Mouse (Mus musculus) hindbrain, embryonic 12.5 days (tissue): Measurements from ENCODE around the gene Dab1. TPM values are rescaled to one million over a fixed set of nuclear protein-coding genes. Genes with fewer than 3 reads are reported as not detected.

Source experiments
- ATAC-seq: fragments of 200-750 bp; cut with Nextera tagmentation; 2 replicates; pipeline ENCODE4 v1.8.0; 2017; ENCODE audit warnings: moderate TSS enrichment; ENCODE audit not compliant: low FRiP score
- H3K27ac ChIP-seq: fragments of 300-500 bp; sonication (generic); 2 replicates; pipeline ENCODE4 v1.5.1; 2016; ENCODE audit warnings: mild to moderate bottlenecking
- H3K27me3 ChIP-seq: fragments of 300-500 bp; sonication (generic); 2 replicates; pipeline ENCODE4 v1.6.1; 2016; ENCODE audit warnings: mild to moderate bottlenecking
- H3K36me3 ChIP-seq: fragments of 300-500 bp; sonication (generic); 2 replicates; pipeline ENCODE4 v1.6.1; 2016; ENCODE audit warnings: mild to moderate bottlenecking
- H3K4me1 ChIP-seq: fragments of 300-500 bp; sonication (generic); 2 replicates; pipeline ENCODE4 v1.6.1; 2016
- H3K4me2 ChIP-seq: fragments of 300-500 bp; sonication (generic); replicated peaks from 2 replicates; pipeline ENCODE4 v1.6.1; 2016; ENCODE audit warnings: mild to moderate bottlenecking
- H3K4me3 ChIP-seq: fragments of 300-500 bp; sonication (generic); 2 replicates; pipeline ENCODE4 v1.5.1; 2016; ENCODE audit warnings: mild to moderate bottlenecking
- H3K9ac ChIP-seq: fragments of 300-500 bp; sonication (generic); 2 replicates; pipeline ENCODE4 v1.6.1; 2016; ENCODE audit warnings: mild to moderate bottlenecking, moderate library complexity
- H3K9me3 ChIP-seq: fragments of 300-500 bp; sonication (generic); replicated peaks from 2 replicates; pipeline ENCODE4 v1.6.1; 2016; ENCODE audit warnings: mild to moderate bottlenecking
- WGBS: fragments of 180-500 bp; shearing (Covaris S2); methylation state at CpG from one replicate; pipeline ENCODE4 v1.1.7; 2016; 5-methylcytosine and 5-hydroxymethylcytosine counted together
- polyA plus RNA-seq: library from polyadenylated mRNA; unstranded; fragments of >200 nt; fragmentation: Nextera tagmentation; extraction: Ambion mirVana; gene quantifications from 2 replicates; pipeline ENCODE4 v1.2.1, GENCODE M21; 2016

Dab1 gene
- polyA plus RNA-seq, 1 experiment from 2014 or later = 77.0 TPM

DNA sequence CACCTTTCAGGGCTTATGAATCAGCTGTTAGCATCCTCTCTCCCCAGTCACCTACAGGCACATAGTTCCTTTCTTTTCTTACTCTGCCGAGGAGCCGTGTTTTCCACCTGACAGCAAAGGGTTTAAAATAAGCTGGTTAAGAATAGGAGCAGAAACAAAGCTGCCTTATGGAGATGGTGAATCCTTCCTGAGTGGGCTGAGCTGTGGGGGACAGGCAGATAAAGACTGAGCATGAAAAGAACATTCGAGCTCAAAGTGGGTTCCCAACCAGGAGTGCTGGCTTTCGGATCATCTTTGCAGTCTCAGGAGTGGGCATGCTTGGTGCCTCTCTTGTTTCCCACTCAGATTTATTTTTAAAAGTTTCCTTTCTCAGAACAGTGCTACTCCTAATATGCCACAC is 913.7 kb downstream of the Dab1 start:
- Histone ChIP-seq H3K4me1 (no peaks in the 10 kb centered on the region), H3K9me3 (no peaks in the 10 kb centered on the region), H3K4me3 (no peak overlapping the region), H3K27ac (no peak overlapping the region), H3K27me3 (no peaks in the 10 kb centered on the region), H3K36me3 (no peaks in the 10 kb centered on the region), H3K4me2 (no peak overlapping the region), H3K9ac (no peak overlapping the region)
- ATAC-seq = no peak
- WGBS = 95% methylated on average over 4 of the region's 4 CpGs

DNA sequence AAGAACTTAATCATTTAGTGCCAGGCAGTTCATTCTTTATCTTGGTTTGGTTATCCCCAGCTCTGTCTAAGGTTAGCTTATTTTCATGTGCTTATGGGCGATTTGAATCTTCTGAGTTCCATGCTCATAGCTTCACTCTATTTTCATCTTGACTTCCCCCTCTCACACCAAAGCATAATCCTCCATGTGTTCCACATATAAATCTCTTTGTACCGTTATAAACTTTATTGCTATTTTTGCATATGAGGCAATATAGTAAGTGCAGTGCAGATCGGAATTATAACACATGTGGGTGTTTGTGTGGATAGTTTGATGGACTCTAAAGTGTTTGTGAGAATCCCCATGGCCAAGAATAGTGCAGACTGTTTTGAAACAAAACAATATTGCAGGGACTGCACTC is 919.3 kb downstream of the Dab1 start:
- H3K36me3 ChIP-seq = no peaks in the 10 kb centered on the region
- 85% methylated on average over 3 of the region's 3 CpGs for WGBS

DNA sequence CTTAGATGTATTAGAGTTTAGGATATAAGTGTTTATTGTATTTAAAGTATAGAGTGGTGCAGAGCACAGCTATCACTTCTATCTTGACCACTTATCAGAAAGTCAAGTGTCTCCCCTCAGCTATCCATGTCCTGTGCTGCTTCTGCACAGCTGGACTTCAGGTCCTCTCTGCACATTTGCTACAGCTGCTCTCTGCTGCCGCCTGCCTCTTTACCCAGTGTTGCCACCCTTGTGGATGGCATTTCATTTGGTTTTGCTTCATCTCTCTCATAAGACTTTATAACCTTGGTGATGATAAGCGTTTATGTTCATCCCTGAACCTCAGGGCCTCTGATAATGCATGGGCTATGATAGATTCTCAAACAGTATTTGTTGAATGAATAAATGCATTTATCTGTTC is 919.9 kb downstream of the Dab1 start:
- H3K4me2 ChIP-seq = no peak overlapping the region
- no peak overlapping the region for H3K9ac ChIP-seq
- H3K9me3 ChIP-seq = no peaks in the 10 kb centered on the region
- H3K27me3 ChIP-seq = no peaks in the 10 kb centered on the region
- H3K27ac ChIP-seq = no peak overlapping the region
- no peak overlapping the region for H3K4me3 ChIP-seq
- no peaks in the 10 kb centered on the region for H3K4me1 ChIP-seq
- no peak for ATAC-seq
- WGBS = 77% methylated on average over 2 of the region's 2 CpGs
- H3K36me3 ChIP-seq = no peaks in the 10 kb centered on the region

More for the DNA sequence above, 919.3 kb downstream of the Dab1 start:
- Histone ChIP-seq H3K9me3 (no peaks in the 10 kb centered on the region), H3K4me1 (no peaks in the 10 kb centered on the region), H3K4me3 (no peak overlapping the region), H3K27me3 (no peaks in the 10 kb centered on the region), H3K9ac (no peak overlapping the region), H3K27ac (no peak overlapping the region), H3K4me2 (no peak overlapping the region)
- no peak for ATAC-seq

DNA sequence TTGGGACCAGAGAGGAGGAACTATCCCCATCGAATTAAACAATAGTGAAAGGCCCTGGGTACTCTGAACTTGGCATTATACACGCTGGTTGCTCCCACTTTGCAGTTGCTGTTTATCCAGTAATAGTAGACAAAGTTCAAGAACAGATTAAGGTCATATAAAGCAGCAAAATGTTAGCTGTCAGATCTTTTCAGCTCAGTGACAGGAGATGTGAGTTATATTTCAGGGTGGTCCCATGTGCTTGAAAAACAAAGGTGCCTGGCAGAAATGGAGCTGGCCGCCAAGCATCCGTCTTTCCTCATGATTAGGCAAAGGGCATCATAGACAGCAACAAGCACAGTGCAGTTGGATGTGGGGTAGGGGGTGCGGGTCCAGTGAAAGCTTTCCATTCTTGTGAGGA is 927.9 kb downstream of the Dab1 start:
- H3K27me3 ChIP-seq = no peaks in the 10 kb centered on the region
- H3K4me3 ChIP-seq = no peak overlapping the region
- no peak for ATAC-seq
- H3K9ac ChIP-seq = no peak overlapping the region
- no peaks in the 10 kb centered on the region for H3K4me1 ChIP-seq
- no peaks in the 10 kb centered on the region for H3K9me3 ChIP-seq
- WGBS = 67% methylated on average over 5 of the region's 5 CpGs
- no peak overlapping the region for H3K4me2 ChIP-seq
- no peak overlapping the region for H3K27ac ChIP-seq
- no peaks in the 10 kb centered on the region for H3K36me3 ChIP-seq

DNA sequence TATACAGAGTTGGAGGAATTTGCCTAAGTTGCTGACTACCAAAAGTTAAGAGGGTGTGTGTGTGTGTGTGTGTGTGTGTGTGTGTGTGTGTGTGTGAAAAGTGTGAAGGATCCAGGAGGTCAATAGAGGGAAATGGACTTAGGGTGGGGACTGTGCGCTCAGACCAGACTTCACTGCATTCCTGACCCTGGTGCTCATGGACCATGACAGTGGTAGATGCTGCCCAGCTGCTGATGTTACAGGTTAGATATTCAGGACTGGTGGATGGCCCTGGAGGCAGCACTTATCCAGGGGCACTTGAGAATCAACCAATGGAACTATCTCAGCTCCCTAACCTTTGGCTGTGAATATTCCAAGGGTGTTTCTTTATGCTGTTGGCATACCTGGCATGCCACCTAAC is 929.1 kb downstream of the Dab1 start:
- no peaks in the 10 kb centered on the region for H3K27me3 ChIP-seq
- H3K9ac ChIP-seq = no peak overlapping the region
- ATAC-seq = no peak
- H3K9me3 ChIP-seq = no peaks in the 10 kb centered on the region
- no peaks in the 10 kb centered on the region for H3K36me3 ChIP-seq
- no peak overlapping the region for H3K27ac ChIP-seq
- WGBS = 100% methylated on average over 1 of the region's 1 CpGs
- H3K4me3 ChIP-seq = no peak overlapping the region
- no peak overlapping the region for H3K4me2 ChIP-seq
- H3K4me1 ChIP-seq = no peaks in the 10 kb centered on the region

DNA sequence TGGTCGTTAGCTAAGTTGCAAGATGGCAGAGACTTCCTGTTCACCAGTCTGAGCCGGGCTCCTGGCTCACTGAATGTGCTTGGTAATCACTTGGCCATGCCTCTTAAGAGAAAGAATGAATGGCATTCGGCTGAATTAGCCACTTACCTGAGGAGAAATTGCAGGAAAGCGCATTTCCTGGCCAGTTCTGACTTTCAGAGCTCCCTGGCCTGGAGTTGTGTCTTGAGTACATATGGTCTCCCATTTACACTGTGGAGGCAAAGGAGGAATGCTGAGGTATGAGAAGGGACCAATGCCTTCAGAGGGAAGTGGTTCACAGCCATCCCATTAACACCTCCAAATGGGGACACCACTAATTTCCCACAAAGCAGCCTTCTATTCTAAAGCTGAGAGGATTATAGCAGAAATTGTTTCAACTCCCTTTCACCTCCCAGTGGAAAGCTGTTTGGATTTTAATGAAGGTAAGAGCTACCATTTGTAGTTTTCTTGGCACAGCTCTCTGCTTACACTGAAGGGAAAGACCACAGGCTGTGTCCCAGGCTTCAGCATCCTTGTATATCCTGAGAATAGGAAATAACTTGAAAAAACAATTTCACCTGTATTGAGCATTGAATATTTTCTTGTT is 931.5 kb downstream of the Dab1 start:
- Histone ChIP-seq H3K4me1 (peaks cover 7% of the 10 kb centered on the region), H3K9me3 (no peaks in the 10 kb centered on the region), H3K4me2 (no peak overlapping the region), H3K4me3 (no peak overlapping the region), H3K27me3 (no peaks in the 10 kb centered on the region), H3K36me3 (no peaks in the 10 kb centered on the region), H3K27ac (no peak overlapping the region), H3K9ac (no peak overlapping the region)
- WGBS = 81% methylated on average over 4 of the region's 4 CpGs
- no peak for ATAC-seq

DNA sequence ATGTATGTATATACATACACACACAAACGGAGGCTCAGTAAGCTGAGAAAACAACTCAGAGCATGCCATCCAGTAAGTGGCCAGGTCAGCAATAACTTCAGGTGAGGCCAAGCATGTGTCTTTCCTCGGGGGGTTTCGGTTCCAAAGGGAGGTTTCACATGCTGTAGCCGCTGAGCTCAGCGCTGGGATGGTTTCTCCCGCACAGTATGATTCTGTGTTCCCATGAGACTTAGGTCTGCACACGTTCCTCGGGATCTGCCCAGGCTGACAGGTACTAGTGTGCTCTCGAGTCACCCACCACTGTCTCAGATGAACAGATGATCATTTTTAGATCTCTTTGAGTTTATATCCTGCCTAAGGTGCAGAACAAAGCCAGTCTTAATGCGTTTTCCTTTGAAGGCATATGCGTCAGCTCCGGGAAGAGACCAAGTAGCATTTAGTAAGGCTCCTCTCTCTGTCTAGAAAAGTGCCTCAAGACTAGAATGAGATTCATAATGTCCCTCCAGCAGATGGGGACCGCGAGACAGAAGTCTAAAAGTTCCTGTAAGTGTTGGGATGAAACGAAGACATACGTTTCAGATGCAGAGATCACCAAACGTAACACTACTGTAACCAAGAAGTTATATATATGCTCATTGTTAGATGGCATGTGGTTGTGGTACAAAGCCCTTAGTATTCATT is 932.4 kb downstream of the Dab1 start:
- ATAC-seq = no peak
- Histone ChIP-seq H3K27ac (no peak overlapping the region), H3K27me3 (no peaks in the 10 kb centered on the region), H3K4me2 (no peak overlapping the region), H3K4me1 (peaks cover 12% of the 10 kb centered on the region), H3K9me3 (no peaks in the 10 kb centered on the region), H3K36me3 (no peaks in the 10 kb centered on the region), H3K4me3 (no peak overlapping the region), H3K9ac (no peak overlapping the region)
- WGBS = 91% methylated on average over 17 of the region's 17 CpGs

DNA sequence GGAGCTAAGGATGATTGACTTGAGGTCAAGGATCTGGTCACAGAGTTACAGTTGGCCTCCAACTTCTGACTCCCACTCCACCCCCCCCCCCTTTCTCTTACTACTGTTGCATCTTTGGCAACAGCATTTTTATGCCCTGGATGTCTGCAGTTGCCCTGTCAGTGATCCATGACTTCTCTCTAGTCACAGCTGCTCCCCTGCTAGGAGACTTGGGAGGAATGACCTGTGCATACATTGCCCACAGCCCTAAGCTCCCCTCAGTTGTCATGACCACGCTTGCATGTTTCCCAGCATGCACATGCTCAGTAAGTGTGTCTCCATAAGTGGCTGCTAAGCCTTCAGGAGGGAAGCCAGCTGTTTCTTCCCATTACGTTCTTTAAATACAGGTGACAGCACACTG is 936.2 kb downstream of the Dab1 start:
- ATAC-seq = no peak
- WGBS = 36% methylated on average over 2 of the region's 2 CpGs
- Histone ChIP-seq H3K9ac (no peak overlapping the region), H3K27me3 (no peaks in the 10 kb centered on the region), H3K4me3 (no peak overlapping the region), H3K36me3 (no peaks in the 10 kb centered on the region), H3K27ac (no peak overlapping the region), H3K4me2 (no peak overlapping the region), H3K4me1 (peaks cover 13% of the 10 kb centered on the region), H3K9me3 (no peaks in the 10 kb centered on the region)

DNA sequence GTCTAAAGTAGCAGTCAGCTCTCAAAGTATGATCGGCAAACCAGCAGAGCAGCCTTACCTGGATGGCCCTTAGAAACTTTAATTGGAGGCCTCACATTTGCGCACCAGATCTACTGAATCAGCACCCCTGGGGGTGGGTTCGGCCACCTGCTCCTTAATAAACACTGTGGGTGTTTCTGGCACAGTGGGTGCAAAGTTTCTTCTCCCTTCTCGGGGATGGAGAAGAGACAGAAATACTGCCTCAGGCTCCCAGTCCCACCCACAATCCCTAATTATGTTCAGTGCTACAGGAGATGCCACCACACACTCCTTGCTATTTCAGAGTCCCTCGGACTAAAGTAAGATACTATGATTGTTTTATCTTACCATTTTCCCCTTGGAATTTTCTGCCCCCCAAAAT is 944.4 kb downstream of the Dab1 start:
- H3K27ac ChIP-seq = no peak overlapping the region
- H3K27me3 ChIP-seq = no peaks in the 10 kb centered on the region
- H3K4me2 ChIP-seq = no peak overlapping the region
- 71% methylated on average over 5 of the region's 5 CpGs for WGBS
- H3K4me1 ChIP-seq = 0 out of 2 replicates have a peak, but pooled peaks cover 5% of the 10 kb centered on the region
- no peaks in the 10 kb centered on the region for H3K36me3 ChIP-seq
- no peak for ATAC-seq
- no peak overlapping the region for H3K9ac ChIP-seq
- no peak overlapping the region for H3K4me3 ChIP-seq
- no peaks in the 10 kb centered on the region for H3K9me3 ChIP-seq

DNA sequence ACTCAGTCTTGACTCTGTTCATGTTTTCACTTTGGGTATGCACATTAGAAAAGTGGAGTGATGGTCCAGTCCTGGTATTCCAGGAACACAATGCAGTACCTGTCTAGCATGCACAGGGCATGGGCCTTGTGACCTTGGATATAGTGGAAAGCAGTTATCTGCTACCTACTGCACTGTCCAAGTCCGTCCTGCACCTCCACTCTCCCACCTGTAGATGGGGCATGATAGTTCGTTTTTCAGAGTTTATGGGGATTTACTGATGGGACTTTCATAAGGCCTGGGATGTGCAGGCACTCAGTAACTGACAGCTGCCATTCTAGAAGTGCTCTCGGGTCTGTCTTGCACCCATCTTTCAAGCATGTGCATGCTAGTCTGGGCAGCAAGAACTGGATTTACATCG is 951.4 kb downstream of the Dab1 start:
- no peak for ATAC-seq
- Histone ChIP-seq H3K4me1 (0 out of 2 replicates have a peak, but pooled peaks cover 10% of the 10 kb centered on the region), H3K27ac (no peak overlapping the region), H3K4me2 (no peak overlapping the region), H3K4me3 (no peak overlapping the region), H3K36me3 (no peaks in the 10 kb centered on the region), H3K9me3 (no peaks in the 10 kb centered on the region), H3K9ac (no peak overlapping the region), H3K27me3 (no peaks in the 10 kb centered on the region)
- 80% methylated on average over 4 of the region's 4 CpGs for WGBS

DNA sequence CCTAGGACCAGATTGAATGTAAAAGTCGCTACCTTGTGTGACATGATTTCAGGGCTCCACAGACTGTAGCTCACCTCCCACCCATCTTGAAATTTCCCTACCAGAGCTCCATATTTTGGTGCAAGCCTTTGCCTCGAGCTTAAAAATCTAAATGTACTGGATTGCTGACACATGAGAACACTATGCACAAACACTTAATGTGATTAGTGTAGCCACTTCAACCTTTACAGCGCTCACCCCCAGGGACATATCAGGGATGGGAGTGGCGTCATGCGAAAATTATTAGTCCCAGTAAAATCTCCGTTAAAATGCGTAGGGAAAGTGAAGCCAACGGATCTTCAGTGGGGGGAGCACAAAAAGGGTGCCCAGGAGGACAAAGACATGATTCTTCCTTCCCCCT is 953.3 kb downstream of the Dab1 start:
- H3K27ac ChIP-seq = no peak overlapping the region
- H3K9me3 ChIP-seq = no peaks in the 10 kb centered on the region
- ATAC-seq = no peak
- no peak overlapping the region for H3K4me3 ChIP-seq
- no peak overlapping the region for H3K4me2 ChIP-seq
- no peak overlapping the region for H3K9ac ChIP-seq
- H3K4me1 ChIP-seq = 0 out of 2 replicates have a peak, but pooled peaks cover 10% of the 10 kb centered on the region
- H3K27me3 ChIP-seq = no peaks in the 10 kb centered on the region
- WGBS = 74% methylated on average over 8 of the region's 8 CpGs
- no peaks in the 10 kb centered on the region for H3K36me3 ChIP-seq

DNA sequence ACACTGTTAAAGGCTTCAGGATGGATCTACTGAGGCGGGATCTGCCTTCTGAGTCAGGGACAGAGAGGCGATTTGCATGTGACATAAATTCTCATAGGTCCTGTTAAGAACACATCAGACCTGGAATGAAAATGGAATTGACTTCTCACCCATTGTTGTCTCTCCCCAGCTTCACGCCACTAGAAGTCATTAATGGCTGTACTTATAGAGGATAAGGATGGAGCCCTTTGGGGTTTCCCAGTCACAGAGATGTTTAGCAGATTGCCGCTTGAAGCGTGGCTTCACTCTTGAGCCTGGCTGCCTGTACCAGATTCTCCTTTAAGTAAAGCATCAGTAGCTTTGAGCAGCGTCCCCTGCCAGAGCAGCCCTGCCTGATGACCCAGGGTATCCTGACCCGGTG is 954.3 kb downstream of the Dab1 start:
- no peak overlapping the region for H3K4me2 ChIP-seq
- 0 out of 2 replicates have a peak, but pooled peaks cover 10% of the 10 kb centered on the region for H3K4me1 ChIP-seq

DNA sequence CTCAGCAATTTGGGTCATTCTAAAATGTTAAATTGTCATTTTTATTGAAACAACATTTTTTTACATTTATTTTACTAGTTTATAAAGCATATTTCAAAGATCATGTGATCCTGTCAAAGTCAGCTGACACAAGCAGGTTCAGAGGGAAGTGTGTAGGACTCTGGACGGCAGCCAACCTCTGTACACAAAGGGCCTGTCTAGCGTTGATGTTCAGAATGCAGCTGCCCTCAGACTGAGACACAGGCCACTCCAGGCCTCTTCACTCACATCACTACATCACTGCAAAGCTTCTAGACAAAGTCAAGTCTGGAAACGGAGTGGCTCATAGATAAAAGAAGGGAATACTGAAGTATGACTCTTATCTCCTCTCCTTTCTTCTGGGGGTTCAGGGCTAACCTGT is 959.2 kb downstream of the Dab1 start:
- no peak overlapping the region for H3K9ac ChIP-seq
- WGBS = 39% methylated on average over 3 of the region's 3 CpGs
- peaks cover 16% of the 10 kb centered on the region for H3K4me1 ChIP-seq
- no peaks in the 10 kb centered on the region for H3K9me3 ChIP-seq
- no peaks in the 10 kb centered on the region for H3K27me3 ChIP-seq
- H3K27ac ChIP-seq = no peak overlapping the region
- ATAC-seq = no peak
- no peak overlapping the region for H3K4me3 ChIP-seq
- no peaks in the 10 kb centered on the region for H3K36me3 ChIP-seq
- H3K4me2 ChIP-seq = no peak overlapping the region

More for the DNA sequence above, 954.3 kb downstream of the Dab1 start:
- Histone ChIP-seq H3K36me3 (no peaks in the 10 kb centered on the region), H3K4me3 (no peak overlapping the region), H3K9me3 (no peaks in the 10 kb centered on the region), H3K9ac (no peak overlapping the region), H3K27ac (no peak overlapping the region), H3K27me3 (no peaks in the 10 kb centered on the region)
- ATAC-seq = no peak
- WGBS = 73% methylated on average over 7 of the region's 7 CpGs
